Mouse (Mus musculus) liver, postnatal 0 days (tissue): Measurements from ENCODE around the gene Ypel2.

Experiments
- CTCF ChIP-seq: sonication (generic); IDR thresholded peaks from 2 replicates; pipeline ENCODE4 v1.5.1; 2016; ENCODE audit warnings: antibody characterized with exemption, low read depth
- EP300 ChIP-seq: IDR thresholded peaks from 2 replicates; pipeline ENCODE4 v1.6.1; 2016; ENCODE audit warnings: antibody characterized with exemption, low read depth, mild to moderate bottlenecking

DNA sequence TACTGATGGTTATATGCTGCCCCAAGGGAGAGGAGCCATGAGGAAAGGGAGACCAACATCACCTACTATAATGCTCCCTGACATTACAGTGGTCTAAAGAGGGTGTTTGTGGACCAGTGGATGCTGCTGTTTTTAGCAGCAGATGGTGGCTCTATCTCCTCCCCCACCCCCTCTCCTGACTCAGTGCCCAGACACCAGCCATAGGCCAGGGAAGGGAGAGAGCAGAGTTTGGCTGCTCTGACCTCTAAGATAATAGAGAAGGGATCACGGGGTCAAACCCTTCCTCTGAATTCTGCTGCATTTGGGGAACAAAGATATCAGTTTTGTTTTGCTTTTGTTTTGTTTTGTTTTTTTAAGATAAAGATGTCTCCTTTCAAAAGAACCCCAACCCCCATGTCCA is 30.5 kb downstream of the Ypel2 start:
- TF ChIP-seq CTCF (no peak), EP300 (no peak)
